Mouse (Mus musculus) layer of hippocampus, adult 2 months (tissue): ENCODE measurements around the gene Srpk2. TPM values are rescaled to one million over a fixed set of nuclear protein-coding genes. Genes with fewer than 3 reads are reported as not detected.
A peak's percentile ranks its signal among the peaks of the same experiment; 100 is the strongest.
"Not testable (repeated sequence)": the region's sequence is repeated elsewhere in the genome, so short reads cannot be mapped to it uniquely, and the experiment has no call there.

ENCODE experiments used
- DNase-seq, 2 experiments: peaks; one replicate each; pipeline ENCODE4 v3.0.0; 2022; ENCODE audit warnings: low spot score in 2 of 2
- H3K27ac ChIP-seq: fragments of 200-600 bp; 2 replicates; pipeline ENCODE4 v1.8.1; 2022
- H3K4me3 ChIP-seq: fragments of 200-600 bp; 2 replicates; pipeline ENCODE4 v1.8.1; 2022; ENCODE audit warnings: mild to moderate bottlenecking
- CTCF ChIP-seq: fragments of 200-600 bp; conservative IDR thresholded peaks from 2 replicates; pipeline ENCODE4 v1.8.1; 2022; ENCODE audit warnings: antibody characterized with exemption, mild to moderate bottlenecking, moderate library complexity
- total RNA-seq, 2 experiments: library from RNA; stranded (reverse); gene quantifications; 2 replicates each; pipeline ENCODE4 v1.2.3; 2021

The Srpk2 gene
- total RNA-seq, 2 experiments from 2014 or later = 142 to 155 TPM

DNA sequence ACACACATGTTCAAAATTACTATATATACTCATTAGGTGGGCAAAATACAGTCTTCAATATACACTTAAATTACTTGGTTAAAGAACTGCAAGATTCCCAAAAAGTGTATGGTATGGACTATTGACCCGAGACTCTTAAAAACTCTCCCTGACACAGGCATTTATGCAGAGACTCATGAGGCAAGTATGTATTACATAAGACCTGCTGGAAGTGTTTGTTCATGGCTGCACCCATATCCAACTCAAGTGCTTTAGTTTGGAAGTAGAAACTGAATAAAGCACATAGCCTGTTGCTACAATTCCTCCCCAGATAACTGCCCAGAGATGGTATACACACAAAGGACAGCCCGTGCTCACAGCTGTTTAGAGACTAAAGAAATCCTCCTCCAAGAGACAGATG, 123.2 kb downstream of the Srpk2 start:
- no peak for DNase-seq
- no peak overlapping the region for H3K4me3 ChIP-seq
- H3K27ac ChIP-seq = no peak overlapping the region
- no peak for TF ChIP-seq CTCF

DNA sequence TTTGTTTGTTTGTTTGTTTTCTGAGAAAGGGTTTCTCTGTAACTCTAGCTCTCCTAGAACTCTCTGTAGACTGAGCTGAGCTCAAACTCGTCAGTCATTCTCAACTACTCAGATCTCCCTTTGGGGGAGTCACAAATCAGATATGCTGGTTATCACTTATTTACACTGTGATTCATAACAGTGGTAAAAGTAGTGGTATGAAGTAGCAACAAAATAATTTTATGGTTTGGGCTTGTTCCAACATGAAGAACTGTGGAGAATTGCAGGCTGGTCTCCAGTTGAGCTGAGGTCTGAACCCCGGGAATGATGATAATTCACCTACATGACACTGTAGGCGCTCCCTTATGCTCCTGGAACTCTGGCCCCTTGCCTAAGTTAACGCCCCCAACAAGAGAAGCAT, 124.2 kb downstream of the Srpk2 start:
- DNase-seq = no peak
- H3K27ac ChIP-seq = no peak overlapping the region
- no peak for TF ChIP-seq CTCF
- no peak overlapping the region for H3K4me3 ChIP-seq

DNA sequence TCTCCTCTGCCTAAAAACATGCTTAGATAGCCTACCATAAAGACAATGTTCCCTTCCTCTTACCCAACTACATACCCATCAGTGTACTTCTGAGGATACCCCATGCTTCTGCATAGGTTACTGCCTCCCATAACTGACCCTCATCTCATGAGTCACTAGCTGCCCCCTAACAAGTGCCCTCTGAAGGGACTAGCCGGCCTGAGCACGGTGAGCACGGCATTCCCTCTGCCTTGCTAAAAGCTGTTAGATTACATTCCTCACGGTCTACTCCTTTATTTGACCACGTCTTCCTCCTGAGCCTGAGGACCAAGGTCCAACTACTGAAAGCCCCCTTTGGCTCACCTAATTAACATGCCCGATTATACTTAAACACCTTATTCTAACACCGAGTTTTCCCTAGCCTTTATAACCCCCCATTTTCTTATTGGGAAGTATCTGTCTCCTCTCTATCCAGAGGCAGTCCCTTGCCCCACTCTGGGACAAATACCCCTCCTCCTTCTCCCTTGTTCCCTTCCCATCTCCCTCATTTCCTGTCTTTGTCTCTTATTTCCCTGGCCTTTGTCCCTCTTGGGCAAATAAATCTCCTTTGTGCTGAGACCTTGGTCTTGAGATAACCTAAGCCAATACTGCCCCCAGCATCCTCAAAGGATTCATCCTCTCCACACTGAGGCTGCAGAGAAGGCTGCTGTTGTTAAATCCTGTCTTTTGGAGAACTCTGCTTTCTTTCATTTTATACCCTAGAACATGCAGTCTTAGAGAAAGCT, 128.2 kb downstream of the Srpk2 start:
- Histone ChIP-seq H3K4me3 (no peak overlapping the region), H3K27ac (no peak overlapping the region)
- TF ChIP-seq CTCF = no peak
- DNase-seq = no peak

DNA sequence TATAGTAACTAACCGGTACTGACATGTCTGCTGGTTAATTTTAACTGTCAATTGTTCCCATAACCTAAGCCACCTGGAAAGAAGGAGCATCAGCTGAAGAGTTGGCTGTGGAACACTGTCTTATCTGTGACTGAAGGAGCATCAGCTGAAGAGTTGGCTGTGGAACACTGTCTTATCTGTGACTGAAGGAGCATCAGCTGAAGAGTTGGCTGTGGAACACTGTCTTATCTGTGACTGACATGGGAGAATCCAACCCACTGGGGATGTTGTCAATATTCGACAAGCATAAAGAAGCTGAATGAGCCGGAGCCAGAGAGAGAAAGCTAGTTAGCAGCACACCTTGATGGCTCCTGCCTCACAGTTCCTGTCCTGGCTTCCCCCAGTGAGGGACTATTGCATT, 131.1 kb downstream of the Srpk2 start:
- not testable (repeated sequence) for H3K4me3 ChIP-seq, DNase-seq, H3K27ac ChIP-seq

DNA sequence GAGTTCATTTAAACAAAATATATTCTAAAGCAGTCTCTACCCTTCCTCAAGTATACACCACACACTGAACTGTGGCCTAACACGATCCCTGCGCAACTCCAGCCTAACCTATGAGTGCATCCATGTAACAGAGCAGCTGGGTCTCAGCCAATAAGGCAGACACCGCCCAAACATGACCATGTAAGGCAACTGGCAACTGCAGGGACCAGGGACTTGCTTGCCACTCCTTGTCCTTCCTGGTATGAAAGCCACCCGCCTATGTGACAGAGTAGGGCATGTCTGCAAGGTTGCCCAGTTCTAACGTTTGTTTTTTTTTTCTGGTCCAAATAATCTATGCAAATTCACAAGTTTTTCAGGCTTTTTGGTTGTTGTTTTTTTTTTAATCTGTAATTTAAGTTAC, 132.7 kb downstream of the Srpk2 start:
- no peak for DNase-seq
- no peak for TF ChIP-seq CTCF
- Histone ChIP-seq H3K4me3 (no peak overlapping the region), H3K27ac (no peak overlapping the region)

DNA sequence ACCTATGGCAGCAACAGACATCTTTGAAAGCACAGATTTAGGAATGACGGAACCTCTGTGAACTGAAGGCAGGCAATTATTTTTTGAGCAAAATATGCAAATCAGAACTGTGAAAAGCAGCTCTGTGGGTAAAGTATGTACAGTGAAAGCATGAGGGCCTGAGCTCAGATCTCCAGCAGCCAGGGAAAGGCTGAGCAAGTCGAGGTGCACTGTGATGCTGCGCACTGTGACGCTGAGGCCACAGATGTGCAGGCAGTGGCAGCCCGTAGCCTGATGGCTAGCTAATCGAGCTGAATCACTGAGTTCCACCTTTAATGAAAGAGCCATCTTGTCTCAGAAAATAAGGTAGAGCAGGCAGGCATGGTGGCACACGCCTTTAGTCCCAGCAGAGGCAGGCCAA, 148.7 kb downstream of the Srpk2 start:
- TF ChIP-seq CTCF = no peak
- Histone ChIP-seq H3K4me3 (no peak overlapping the region), H3K27ac (0 out of 2 replicates have a peak overlapping the region, but pooled peaks have one; percentile 14)
- no peak for DNase-seq

DNA sequence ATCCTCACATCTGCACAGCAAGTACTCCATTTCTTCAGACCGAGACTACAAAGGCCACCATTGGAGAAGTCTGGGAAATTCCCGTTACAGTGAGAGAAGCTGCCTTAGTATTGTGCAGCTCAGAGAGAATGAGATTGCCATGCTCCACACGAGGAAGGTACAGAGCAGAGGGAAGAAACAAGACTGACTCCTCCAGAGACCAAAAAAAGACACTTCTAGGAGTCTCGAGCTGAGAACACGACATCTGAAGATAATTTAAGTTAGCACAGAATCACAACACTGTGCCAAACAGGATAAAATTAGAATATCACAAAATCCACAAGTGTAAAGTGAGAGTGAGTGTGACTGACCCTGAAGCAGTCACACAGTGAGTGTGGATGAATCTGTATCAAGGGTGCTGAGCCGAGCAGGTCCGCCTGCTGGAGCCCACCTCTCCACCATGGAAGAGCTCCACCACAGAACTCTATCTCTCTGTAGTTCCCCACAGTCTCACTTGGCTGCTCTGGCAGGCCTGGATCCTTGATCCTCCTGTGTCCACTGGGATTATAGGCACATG, 152.8 kb downstream of the Srpk2 start:
- no peak for TF ChIP-seq CTCF
- Histone ChIP-seq H3K4me3 (no peak overlapping the region), H3K27ac (no peak overlapping the region)
- no peak for DNase-seq

DNA sequence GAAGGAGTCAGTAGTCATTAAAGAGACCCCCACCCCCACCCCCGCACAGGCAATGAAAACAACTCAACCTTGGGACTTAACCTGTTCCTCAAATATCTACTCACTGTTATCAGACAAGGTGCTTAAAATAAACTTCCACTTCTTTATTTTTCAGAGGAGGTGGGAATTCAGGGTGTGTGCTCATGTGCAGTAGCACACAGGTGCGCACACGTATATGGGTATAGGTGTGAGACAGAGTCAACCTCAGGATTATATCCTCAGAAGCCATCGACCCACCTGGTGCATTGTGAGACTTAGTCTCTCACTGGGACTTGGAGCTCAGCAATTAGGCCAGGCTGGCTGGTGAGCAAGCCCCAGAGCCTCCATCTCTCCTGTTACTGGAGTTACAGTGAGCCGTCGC, 153.3 kb downstream of the Srpk2 start:
- DNase-seq = no peak
- no peak for TF ChIP-seq CTCF
- no peak overlapping the region for H3K27ac ChIP-seq
- no peak overlapping the region for H3K4me3 ChIP-seq

DNA sequence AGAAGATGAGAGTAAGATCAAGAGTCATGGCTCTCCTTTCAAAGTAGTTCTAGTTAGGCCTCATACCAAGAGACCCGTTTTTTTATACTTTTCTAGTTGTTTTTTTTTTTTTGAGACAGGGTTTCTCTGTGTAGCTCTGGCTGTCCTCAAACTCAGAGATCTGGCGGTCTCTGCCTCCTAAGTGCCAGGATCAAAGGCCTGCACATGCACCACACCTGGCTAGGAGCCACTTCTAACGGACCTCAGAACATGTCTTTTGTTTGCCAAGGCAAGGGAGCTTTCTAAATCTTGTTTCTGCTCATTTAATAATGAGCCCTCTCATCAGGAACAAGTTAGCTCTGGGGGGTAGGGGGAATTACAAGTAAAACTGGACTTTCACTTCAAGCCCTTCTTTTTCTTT, 159.8 kb downstream of the Srpk2 start:
- DNase-seq = no peak
- peak overlapping the region; percentile 51; the same call in 1 of the 2 replicates for H3K27ac ChIP-seq
- TF ChIP-seq CTCF = no peak
- H3K4me3 ChIP-seq = no peak overlapping the region

DNA sequence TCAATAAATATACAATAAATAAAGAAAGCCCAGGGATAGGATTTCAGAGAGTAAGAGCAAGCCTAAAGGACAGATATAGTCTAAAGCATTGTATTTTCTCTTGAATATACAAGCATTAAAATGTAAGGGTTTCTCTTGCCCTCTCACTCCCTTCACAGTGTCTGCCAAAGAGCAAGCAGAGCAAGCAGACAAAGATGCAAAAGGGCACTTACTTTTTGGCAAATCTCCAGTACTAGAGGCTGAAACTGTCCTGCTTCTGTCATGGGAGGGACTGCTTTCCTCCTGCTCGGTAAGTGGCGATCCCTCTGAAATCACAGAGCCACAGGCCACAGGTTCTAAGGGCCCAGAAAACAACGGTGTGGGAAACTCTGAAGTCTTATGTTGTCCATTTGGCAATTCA, 160.5 kb downstream of the Srpk2 start:
- H3K27ac ChIP-seq = no peak overlapping the region
- no peak for DNase-seq
- no peak for TF ChIP-seq CTCF
- no peak overlapping the region for H3K4me3 ChIP-seq

DNA sequence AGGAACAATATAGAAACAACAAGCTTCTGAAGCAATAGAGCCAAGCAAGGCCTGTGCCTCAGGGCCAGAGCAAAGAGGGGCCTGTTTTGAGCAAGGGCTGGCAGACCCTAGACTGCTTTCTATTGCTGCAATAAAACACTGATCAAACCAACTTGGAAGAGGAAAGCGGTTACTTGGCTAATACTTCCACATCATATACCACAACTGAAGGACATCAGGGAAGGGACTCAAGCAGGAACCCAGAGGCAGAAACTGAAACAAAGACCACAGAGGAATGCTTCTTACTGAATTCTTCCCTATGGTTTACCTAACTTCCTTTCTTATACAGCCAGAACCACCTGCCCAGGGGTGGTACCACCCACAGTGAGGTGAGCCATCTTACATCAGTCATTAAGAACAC, 162.8 kb downstream of the Srpk2 start:
- no peak for DNase-seq
- H3K4me3 ChIP-seq = no peak overlapping the region
- no peak overlapping the region for H3K27ac ChIP-seq
- no peak for TF ChIP-seq CTCF

DNA sequence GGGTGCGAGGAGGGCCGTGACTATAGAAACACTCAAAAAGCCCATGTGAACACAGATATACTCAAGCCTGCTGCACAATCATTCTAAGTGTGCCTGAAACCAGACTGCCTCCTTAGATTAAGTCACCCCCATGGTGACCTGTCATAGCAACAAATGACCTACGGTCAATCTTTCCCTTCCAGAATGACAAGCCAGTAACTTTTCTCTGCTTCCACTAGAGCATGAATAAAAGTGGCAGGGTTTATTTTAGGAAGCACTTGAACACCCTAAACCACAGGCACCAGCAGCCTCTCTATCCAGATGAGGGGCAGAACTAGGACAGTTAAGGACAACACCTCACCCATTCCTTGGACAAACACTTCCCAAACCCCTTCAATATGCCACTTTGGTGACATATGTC, 164.7 kb downstream of the Srpk2 start:
- DNase-seq = no peak
- no peak for TF ChIP-seq CTCF
- Histone ChIP-seq H3K4me3 (no peak overlapping the region), H3K27ac (no peak overlapping the region)

DNA sequence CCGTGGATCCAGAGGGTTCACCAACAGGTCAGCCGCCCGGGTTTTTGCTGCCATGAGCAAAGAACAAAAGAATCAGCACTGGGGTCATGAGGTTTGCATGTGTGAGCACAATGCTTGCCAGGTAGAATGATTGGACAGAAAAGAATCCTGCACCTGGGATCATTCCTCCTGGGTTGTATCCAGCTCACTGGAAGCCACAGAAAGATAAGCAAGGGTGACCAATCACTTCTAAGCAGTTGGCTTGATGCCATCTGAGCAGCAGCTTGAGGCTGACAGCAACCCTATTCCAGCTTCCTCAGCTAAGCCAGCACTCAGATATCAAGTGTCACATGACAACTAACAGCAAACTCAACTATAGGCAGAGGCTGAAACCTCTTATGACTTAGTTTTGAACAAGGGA, 165.7 kb downstream of the Srpk2 start:
- no peak for TF ChIP-seq CTCF
- peak overlapping the region; percentile 78 for H3K27ac ChIP-seq
- H3K4me3 ChIP-seq = no peak overlapping the region
- DNase-seq = no peak

DNA sequence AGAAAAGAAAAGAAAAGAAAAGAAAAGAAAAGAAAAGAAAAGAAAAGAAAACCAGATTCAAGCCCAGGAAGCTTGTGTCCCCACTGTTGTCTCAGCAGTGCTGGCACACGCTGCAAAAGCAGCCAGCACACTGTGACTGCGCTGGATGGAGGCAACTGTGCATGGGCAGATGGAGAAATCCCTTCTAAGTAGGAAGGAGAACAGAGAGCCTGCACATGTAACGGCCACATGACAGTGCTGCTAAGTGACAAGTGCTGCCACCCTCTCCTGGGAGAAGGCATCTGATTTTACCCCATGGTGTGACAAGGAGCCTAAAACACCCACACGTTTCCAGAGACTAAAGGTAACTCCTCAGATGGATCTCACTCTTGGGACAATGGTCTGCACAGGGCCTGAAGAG, 166.6 kb downstream of the Srpk2 start:
- Histone ChIP-seq H3K4me3 (no peak overlapping the region), H3K27ac (peak overlapping the region; percentile 78)
- no peak for TF ChIP-seq CTCF
- peak; percentile 53 to 60 for DNase-seq
